Mouse (Mus musculus): ENCODE measurements at regions not wholly inside any gene's neighbourhood (a gene's known extent, or its start where the extent isn't known, plus 50 kb on each side); places are given as distances from the start of the nearest gene placed in this dataset.

GRCm38 (mm10) chr13:102070740-102071139, 302.7 kb upstream of the Pik3r1 start:
- no peaks in the 10 kb centered on the region for H3K27me3 ChIP-seq (ENCODE audit: control insufficient read depth, insufficient read depth, low read length)
- 16% methylated on average over 3 of the region's 3 CpGs for WGBS
- no peak overlapping the region for H3K4me3 ChIP-seq (replicated peaks; ENCODE audit: insufficient read depth, low read depth, low read length)
- no peak overlapping the region for H3K27ac ChIP-seq (ENCODE audit: insufficient read depth, low read length)
- DNase-seq: no peak
- H3K4me1 ChIP-seq (ENCODE audit: control insufficient read depth, insufficient read depth, low read length): no peaks in the 10 kb centered on the region
- TF ChIP-seq POLR2A (IDR thresholded peaks at IDR 0.05; ENCODE audit: borderline replicate concordance, insufficient read depth, low read length) (no peak), CTCF (IDR thresholded peaks at IDR 0.05; ENCODE audit: borderline replicate concordance, insufficient read depth, low read depth, low read length) (no peak)

DNA sequence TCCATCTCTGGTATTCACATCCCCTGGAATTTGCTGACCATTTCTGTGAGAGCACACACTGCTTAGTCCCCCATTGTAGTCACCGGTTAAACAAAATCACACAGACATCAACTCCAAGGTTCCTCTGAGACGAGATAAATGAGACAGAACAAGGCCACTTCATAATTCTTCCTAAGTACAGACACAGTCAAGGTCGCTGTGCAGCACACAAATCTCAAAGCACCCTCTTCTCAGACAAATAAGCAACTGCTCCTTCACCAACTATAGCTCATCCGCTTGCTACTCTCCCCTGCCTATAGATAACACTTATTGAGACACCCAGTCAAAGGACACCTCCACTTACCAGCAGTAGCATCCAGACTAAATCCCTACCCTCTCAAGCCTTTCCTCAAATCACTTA, 304.3 kb upstream of the Pik3r1 start:
- WGBS: 94% methylated on average over 4 of the region's 4 CpGs
- Histone ChIP-seq H3K27ac (ENCODE audit: insufficient read depth, low read length) (no peak overlapping the region), H3K4me3 (replicated peaks; ENCODE audit: insufficient read depth, low read depth, low read length) (no peak overlapping the region), H3K27me3 (ENCODE audit: control insufficient read depth, insufficient read depth, low read length) (no peaks in the 10 kb centered on the region), H3K4me1 (ENCODE audit: control insufficient read depth, insufficient read depth, low read length) (no peaks in the 10 kb centered on the region)
- DNase-seq: no peak
- TF ChIP-seq POLR2A (IDR thresholded peaks at IDR 0.05; ENCODE audit: borderline replicate concordance, insufficient read depth, low read length): no peak
- no peak for TF ChIP-seq CTCF (IDR thresholded peaks at IDR 0.05; ENCODE audit: borderline replicate concordance, insufficient read depth, low read depth, low read length)

- H3K4me3 ChIP-seq (replicated peaks; ENCODE audit: insufficient read depth, low read depth, low read length): no peak overlapping the region
- WGBS: 72% methylated on average over 1 of the region's 1 CpGs
- no peak for TF ChIP-seq POLR2A (IDR thresholded peaks at IDR 0.05; ENCODE audit: borderline replicate concordance, insufficient read depth, low read length)
- no peak for TF ChIP-seq CTCF (IDR thresholded peaks at IDR 0.05; ENCODE audit: borderline replicate concordance, insufficient read depth, low read depth, low read length)
- H3K27ac ChIP-seq (ENCODE audit: insufficient read depth, low read length): no peak overlapping the region
- no peaks in the 10 kb centered on the region for H3K4me1 ChIP-seq (ENCODE audit: control insufficient read depth, insufficient read depth, low read length)
- no peaks in the 10 kb centered on the region for H3K27me3 ChIP-seq (ENCODE audit: control insufficient read depth, insufficient read depth, low read length)
- DNase-seq: no peak
Observed at GRCm38 (mm10) chr13:102087766-102088165, 319.7 kb upstream of the Pik3r1 start.

DNA sequence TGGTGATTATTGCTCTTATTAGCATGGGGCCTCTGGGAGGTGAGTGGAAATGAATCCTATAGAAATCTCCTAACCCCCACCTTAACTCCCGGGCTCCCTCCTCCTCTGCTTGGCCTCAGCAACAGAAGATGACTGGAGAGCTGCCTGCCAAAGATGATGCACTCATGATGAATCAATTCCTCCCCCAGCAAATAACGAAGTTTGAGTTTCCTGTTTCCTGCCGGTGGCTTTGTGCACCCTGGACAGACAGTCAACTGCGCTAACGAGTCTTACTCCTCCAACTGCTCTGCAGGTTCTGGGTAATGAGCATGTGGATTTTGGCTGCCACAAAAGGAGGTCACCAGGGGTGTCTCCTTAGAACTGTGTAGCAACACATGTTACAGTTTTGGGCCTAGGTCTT, 321.5 kb upstream of the Pik3r1 start:
- no peak overlapping the region for H3K4me3 ChIP-seq (replicated peaks; ENCODE audit: insufficient read depth, low read depth, low read length)
- H3K27me3 ChIP-seq (ENCODE audit: control insufficient read depth, insufficient read depth, low read length): no peaks in the 10 kb centered on the region
- H3K27ac ChIP-seq (ENCODE audit: insufficient read depth, low read length): no peak overlapping the region
- H3K4me1 ChIP-seq (ENCODE audit: control insufficient read depth, insufficient read depth, low read length): no peaks in the 10 kb centered on the region
- TF ChIP-seq POLR2A (IDR thresholded peaks at IDR 0.05; ENCODE audit: borderline replicate concordance, insufficient read depth, low read length) (no peak), CTCF (IDR thresholded peaks at IDR 0.05; ENCODE audit: borderline replicate concordance, insufficient read depth, low read depth, low read length) (no peak)
- no peak for DNase-seq
- 26% methylated on average over 5 of the region's 5 CpGs for WGBS

DNA sequence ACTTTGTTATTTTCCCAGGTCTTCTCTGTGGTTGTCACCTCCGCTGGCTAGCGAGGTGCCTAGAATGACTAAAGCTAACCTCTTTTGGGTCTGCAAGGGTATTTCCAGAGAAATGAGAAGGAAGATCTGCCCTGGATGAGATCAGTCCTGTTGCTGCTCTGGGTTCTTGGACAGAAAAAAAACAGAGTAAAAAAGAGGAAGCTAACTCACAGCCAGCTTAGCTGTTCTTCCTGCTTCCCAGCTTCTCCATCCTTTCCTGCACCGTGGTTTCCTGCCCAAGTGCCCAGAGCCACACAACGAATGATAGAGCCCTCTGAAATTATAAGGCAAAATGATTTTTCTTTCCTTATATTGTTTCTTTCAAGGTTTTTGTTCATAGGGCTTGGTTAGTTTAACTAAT, 326.2 kb upstream of the Pik3r1 start:
- H3K27ac ChIP-seq (ENCODE audit: insufficient read depth, low read length): no peak overlapping the region
- H3K27me3 ChIP-seq (ENCODE audit: control insufficient read depth, insufficient read depth, low read length): no peaks in the 10 kb centered on the region
- no peak for TF ChIP-seq POLR2A (IDR thresholded peaks at IDR 0.05; ENCODE audit: borderline replicate concordance, insufficient read depth, low read length)
- TF ChIP-seq CTCF (IDR thresholded peaks at IDR 0.05; ENCODE audit: borderline replicate concordance, insufficient read depth, low read depth, low read length): no peak
- 89% methylated on average over 4 of the region's 4 CpGs for WGBS
- H3K4me1 ChIP-seq (ENCODE audit: control insufficient read depth, insufficient read depth, low read length): no peaks in the 10 kb centered on the region
- DNase-seq: no peak
- no peak overlapping the region for H3K4me3 ChIP-seq (replicated peaks; ENCODE audit: insufficient read depth, low read depth, low read length)

DNA sequence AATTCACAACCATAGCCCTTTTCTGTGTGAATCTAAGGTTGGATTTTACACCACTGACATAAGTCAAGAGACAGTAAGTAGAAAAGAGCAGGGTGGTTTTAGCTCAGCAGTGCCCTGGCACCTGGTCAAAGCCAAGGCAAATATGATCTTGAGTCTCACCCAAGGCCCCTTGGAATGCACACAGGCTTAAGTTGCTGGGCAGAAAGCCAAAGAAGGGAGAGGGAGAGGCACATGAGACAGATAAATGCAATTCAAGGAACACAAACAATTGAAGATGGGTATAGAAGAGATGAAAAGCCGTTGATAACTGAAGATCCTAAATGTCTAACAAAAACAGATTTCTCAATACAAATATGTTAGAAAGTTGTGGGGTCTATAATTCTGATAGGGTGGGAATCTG, 335.1 kb upstream of the Pik3r1 start:
- TF ChIP-seq POLR2A (IDR thresholded peaks at IDR 0.05; ENCODE audit: borderline replicate concordance, insufficient read depth, low read length): no peak
- TF ChIP-seq CTCF (IDR thresholded peaks at IDR 0.05; ENCODE audit: borderline replicate concordance, insufficient read depth, low read depth, low read length): no peak

GRCm38 (mm10) chr13:102106188-102106587, 338.2 kb upstream of the Pik3r1 start:
- H3K4me3 ChIP-seq (replicated peaks; ENCODE audit: insufficient read depth, low read depth, low read length): no peak overlapping the region
- H3K27me3 ChIP-seq (ENCODE audit: control insufficient read depth, insufficient read depth, low read length): no peaks in the 10 kb centered on the region
- no peaks in the 10 kb centered on the region for H3K4me1 ChIP-seq (ENCODE audit: control insufficient read depth, insufficient read depth, low read length)
- no peak for DNase-seq
- no peak overlapping the region for H3K27ac ChIP-seq (ENCODE audit: insufficient read depth, low read length)
- WGBS: 59% methylated on average over 1 of the region's 1 CpGs
- TF ChIP-seq POLR2A (IDR thresholded peaks at IDR 0.05; ENCODE audit: borderline replicate concordance, insufficient read depth, low read length): no peak
- TF ChIP-seq CTCF (IDR thresholded peaks at IDR 0.05; ENCODE audit: borderline replicate concordance, insufficient read depth, low read depth, low read length): no peak

More for the DNA sequence above, 335.1 kb upstream of the Pik3r1 start:
- H3K4me1 ChIP-seq (ENCODE audit: control insufficient read depth, insufficient read depth, low read length): no peaks in the 10 kb centered on the region
- H3K27me3 ChIP-seq (ENCODE audit: control insufficient read depth, insufficient read depth, low read length): no peaks in the 10 kb centered on the region
- no peak overlapping the region for H3K27ac ChIP-seq (ENCODE audit: insufficient read depth, low read length)
- no peak for DNase-seq
- no peak overlapping the region for H3K4me3 ChIP-seq (replicated peaks; ENCODE audit: insufficient read depth, low read depth, low read length)
- WGBS: 30% methylated on average over 1 of the region's 1 CpGs

GRCm38 (mm10) chr13:102108204-102108603, 340.2 kb upstream of the Pik3r1 start:
- H3K4me3 ChIP-seq (replicated peaks; ENCODE audit: insufficient read depth, low read depth, low read length): no peak overlapping the region
- TF ChIP-seq POLR2A (IDR thresholded peaks at IDR 0.05; ENCODE audit: borderline replicate concordance, insufficient read depth, low read length): no peak
- TF ChIP-seq CTCF (IDR thresholded peaks at IDR 0.05; ENCODE audit: borderline replicate concordance, insufficient read depth, low read depth, low read length): no peak
- H3K27me3 ChIP-seq (ENCODE audit: control insufficient read depth, insufficient read depth, low read length): no peaks in the 10 kb centered on the region
- WGBS: 44% methylated on average over 1 of the region's 1 CpGs
- no peak for DNase-seq
- no peak overlapping the region for H3K27ac ChIP-seq (ENCODE audit: insufficient read depth, low read length)
- no peaks in the 10 kb centered on the region for H3K4me1 ChIP-seq (ENCODE audit: control insufficient read depth, insufficient read depth, low read length)

All from cerebellum, adult 2 months (tissue).